Mouse (Mus musculus): Measurements from ENCODE around the gene Slc2a2.

The Slc2a2 gene

DNA sequence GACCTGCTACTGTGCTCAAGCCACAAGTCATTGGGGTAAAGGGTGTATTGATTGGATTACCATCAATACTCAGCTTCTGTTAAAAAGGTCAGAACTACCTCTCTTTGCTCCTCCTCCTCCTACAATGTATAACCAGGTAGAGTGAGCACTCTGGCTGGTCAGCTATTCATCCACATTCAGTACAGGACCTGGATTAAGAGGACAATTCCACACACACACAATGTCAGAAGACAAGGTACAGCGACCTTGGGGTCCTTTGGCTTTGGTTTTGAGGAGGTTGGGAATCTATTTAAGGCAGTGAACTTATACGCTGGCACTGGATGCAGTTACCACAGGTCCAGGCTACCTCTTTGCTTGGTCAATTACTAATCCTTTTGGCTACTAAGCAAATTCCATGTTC, at the start of gene Slc2a2:
Gene Slc2a2 (plus strand): TSS at position 107 of the 400 bp plus-strand sequence.
- no peak for DNase-seq (ENCODE audit: low read depth, low spot score)

DNA sequence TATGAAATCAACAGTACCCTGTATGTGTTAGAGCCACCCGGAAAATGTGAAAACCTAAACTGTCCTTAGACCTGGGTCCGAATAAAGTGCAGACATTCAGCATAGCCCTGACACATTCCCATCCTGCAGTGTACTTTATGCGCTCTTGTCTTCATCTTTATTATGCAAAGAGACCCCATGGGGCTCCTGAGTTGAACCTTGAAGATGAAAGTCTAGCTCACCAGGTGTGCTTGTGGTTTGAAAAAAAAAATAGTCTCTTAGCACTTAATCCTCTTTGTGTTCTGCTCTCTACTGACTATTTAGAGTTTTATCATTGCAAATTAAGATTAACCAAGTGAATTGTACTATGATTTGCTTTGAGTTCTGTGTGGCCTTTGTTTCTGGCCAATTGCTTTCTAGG, 45.1 kb upstream of the Slc2a2 start:
- DNase-seq (ENCODE audit: low read depth, low spot score): no peak

DNA sequence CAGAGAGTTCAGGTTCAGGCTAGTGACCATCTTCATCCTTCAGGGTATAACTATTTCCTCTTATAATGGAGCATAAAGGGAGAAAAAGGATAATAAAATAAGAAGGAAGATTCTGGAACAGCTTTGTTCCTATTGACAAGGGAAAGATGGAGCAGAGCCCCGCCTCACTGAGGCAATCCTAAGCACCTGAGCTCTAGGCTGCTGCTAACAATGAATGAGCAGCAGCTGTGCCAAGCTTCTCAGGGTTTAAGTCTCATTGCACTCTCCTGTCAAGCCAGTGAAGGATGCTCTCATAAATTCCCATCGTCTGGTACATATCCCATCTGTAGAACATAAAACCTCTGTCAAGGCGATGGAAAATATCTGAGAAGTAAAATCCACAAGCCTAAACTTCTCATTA, 44.7 kb upstream of the Slc2a2 start:
- DNase-seq (ENCODE audit: low read depth, low spot score): no peak

DNA sequence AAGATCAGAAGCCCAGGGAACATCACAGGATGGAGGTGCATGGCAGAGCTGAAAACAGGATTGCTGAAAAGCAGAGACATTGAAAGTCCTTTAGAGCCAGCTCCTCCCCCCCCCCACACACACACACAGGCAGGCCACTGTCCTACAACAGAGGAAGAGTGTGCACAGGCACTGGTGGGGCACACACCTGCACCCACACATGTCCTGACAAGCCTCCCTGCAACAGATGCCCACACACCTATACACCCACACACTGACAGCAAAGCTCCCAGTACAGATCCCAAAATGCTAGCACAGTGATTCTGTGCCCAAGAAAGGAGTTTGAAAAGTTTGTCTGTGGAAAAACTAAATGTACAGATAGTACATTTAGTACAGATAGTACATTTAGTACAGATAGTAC, 43.0 kb upstream of the Slc2a2 start:
- DNase-seq (ENCODE audit: low read depth, low spot score): no peak

- no peak for DNase-seq (ENCODE audit: low read depth, low spot score)
Measured at GRCm38 (mm10) chr3:28658349-28658748, 39.4 kb upstream of the Slc2a2 start.

DNA sequence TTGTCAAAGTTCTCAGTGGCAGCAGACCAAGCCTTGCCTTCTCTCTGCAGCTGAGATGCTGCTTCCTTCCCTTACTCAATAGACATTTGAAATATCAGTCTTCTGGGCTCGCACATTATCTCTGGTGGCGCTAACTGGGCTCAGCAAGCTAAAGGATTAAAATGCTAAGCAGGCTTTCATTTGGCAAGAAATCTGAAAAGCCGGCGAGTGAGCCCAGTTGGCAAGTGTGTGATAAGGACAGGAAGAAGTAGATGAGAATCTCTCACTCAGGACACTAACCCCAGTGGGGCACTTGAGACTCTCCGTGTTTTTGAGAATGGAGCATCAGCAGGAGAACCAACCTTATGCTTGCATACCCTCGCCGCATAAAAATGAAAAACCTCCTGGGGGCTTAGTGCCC, 16.9 kb upstream of the Slc2a2 start:
- no peak for DNase-seq (ENCODE audit: low read depth, low spot score)

DNA sequence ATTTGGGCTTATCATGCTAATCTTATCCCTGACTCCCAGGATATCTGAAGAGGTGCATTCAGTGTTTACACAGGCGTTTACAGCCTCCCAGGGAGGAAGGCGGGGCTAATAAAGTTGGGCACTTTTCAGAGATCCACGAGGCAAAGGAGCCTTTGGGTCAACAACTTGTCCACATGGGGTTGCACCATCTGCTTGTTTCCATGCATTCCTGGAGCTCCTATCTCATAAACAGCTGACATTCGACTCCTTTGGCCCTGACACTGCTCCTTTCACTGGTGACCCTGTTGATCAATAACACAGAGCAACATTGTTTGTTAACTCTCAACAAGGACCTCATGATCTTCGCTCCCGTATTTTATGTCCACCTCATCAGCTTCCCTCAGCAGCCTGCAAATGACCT, 15.8 kb upstream of the Slc2a2 start:
- no peak for DNase-seq (ENCODE audit: low read depth, low spot score)

- no peak for DNase-seq (ENCODE audit: low read depth, low spot score)
Measured at GRCm38 (mm10) chr3:28682411-28682810, 15.3 kb upstream of the Slc2a2 start.

GRCm38 (mm10) chr3:28685510-28685909, 12.2 kb upstream of the Slc2a2 start:
- no peak for DNase-seq (ENCODE audit: low read depth, low spot score)

DNA sequence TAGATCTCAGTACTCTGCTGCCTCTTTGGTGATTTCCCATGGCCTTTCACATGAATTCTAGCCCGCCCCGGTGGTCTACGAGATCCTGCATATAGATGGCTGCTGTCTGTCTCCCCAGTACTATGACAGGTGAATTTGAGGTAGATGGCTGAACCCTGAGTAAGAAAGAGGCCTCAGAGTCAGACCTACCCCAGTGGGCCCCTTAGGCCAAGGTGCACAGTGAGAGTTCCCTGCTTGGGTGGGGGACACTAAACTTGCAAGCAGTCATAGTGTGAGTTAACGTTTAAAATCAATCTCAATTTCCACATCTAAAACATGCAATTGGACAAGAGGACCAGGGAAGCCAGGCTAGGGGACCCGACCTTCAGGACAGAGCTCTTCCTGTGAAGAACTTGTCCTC, 2.9 kb upstream of the Slc2a2 start:
- no peak for DNase-seq (ENCODE audit: low read depth, low spot score)

DNA sequence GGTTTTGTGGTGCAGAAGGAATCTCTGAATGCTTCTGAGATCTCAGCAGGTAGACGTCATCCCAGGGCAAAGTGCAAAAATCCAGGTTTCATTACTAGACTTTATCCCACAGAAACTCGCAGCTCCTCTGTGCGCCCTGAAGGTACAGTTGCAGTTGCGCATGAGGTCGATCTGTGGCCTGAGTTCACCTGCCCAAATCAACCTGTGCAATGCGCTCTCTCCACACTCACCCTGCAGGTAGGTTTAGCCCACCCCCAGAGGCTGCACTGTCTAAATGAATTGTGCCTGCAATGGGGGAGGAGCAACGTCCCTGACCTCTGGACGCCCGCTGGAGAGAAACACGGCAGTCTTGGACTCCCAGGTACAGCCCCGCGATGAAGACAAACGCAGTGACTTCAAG, 2.1 kb upstream of the Slc2a2 start:
- no peak for DNase-seq (ENCODE audit: low read depth, low spot score)

DNA sequence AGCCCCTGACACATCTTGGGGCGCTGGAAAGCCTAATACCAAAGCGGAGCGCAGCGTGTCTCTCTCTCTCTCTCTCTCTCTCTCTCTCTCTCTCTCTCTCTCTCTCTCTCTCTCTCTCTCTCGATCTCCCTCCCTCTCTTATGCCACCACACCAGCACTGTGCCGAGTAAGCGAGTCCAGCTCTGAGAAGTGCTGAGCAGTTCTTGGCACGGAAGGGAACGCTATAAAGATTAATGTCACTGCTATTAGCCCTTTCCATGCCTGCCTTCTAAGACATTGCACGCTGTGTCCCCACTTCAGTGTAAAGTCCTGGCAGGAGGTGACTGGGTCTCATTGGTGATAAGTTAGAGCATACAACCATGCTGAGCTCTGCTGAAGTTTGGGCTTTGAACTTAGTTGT, 1.5 kb upstream of the Slc2a2 start:
- DNase-seq (ENCODE audit: low read depth, low spot score): no peak

GRCm38 (mm10) chr3:28699601-28700000, 1.9 kb downstream of the Slc2a2 start:
- no peak for DNase-seq (ENCODE audit: low read depth, low spot score)

- DNase-seq (ENCODE audit: low read depth, low spot score): peak; percentile 32
Measured at GRCm38 (mm10) chr3:28705522-28706137, 7.9 kb downstream of the Slc2a2 start.

GRCm38 (mm10) chr3:28706736-28707135, 9.0 kb downstream of the Slc2a2 start:
- no peak for DNase-seq (ENCODE audit: low read depth, low spot score)

- DNase-seq (ENCODE audit: low read depth, low spot score): peak; percentile 72
Measured at GRCm38 (mm10) chr3:28709740-28710139, 12.0 kb downstream of the Slc2a2 start.

GRCm38 (mm10) chr3:28713913-28714698, 16.4 kb downstream of the Slc2a2 start:
- DNase-seq (ENCODE audit: low read depth, low spot score): no peak

DNA sequence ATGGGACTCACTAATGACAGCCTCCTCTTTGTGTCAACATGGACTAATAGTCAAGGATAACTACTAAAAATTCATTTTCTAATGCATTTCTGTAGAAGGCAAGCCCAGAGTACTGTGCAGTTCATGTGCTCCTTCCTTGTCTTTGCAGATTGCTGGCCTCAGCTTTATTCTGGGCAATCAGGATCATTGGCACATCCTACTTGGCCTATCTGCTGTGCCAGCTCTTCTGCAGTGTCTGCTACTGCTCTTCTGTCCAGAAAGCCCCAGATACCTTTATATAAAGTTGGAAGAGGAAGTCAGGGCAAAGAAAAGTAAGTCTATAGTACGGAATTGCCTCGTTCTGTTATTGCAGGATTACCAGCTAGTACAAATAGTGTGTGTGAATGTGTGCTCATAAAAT, 20.8 kb downstream of the Slc2a2 start:
- DNase-seq (ENCODE audit: low read depth, low spot score): no peak

- DNase-seq (ENCODE audit: low read depth, low spot score): no peak
Measured at GRCm38 (mm10) chr3:28721218-28721617, 23.5 kb downstream of the Slc2a2 start.

DNA sequence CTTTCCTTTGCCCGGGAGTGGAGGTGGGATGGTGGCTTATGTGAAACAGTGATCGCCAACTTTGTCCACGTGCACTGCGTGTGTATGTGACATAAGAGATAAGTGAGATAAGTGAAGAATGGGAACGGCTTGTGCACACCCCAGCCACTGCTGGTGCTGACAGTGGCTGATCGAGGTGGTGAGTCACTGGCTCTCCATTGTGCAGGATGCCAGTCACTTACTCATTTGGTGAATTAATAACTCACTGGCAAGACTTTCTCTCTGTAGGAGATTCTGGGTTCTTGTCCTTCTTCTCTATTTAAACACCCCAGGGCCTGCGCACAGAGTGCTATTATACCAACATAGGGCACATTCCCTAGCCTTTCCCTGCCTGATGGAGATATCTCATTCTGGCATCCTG, 24.1 kb downstream of the Slc2a2 start:
- DNase-seq (ENCODE audit: low read depth, low spot score): no peak

GRCm38 (mm10) chr3:28722531-28722930, 24.8 kb downstream of the Slc2a2 start:
- no peak for DNase-seq (ENCODE audit: low read depth, low spot score)

DNA sequence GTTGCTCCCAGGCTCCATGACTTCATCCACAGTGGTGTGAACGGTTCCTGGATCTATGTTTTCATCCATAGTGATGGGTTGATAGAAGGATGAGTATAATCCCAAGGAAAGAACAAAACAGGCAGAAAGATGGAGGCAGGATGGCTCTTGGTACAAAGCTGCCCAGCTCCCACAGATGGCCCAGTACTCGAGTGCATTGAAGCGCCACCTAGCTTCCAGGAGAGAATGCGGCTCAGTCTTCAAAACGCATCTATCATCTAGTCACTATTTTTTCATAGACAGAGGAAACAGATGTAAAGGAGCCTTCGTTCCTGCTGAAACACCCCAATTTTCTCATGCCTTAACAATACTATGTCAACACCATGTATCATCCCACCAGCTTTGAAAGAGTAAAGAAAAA, 25.8 kb downstream of the Slc2a2 start:
- no peak for DNase-seq (ENCODE audit: low read depth, low spot score)

DNA sequence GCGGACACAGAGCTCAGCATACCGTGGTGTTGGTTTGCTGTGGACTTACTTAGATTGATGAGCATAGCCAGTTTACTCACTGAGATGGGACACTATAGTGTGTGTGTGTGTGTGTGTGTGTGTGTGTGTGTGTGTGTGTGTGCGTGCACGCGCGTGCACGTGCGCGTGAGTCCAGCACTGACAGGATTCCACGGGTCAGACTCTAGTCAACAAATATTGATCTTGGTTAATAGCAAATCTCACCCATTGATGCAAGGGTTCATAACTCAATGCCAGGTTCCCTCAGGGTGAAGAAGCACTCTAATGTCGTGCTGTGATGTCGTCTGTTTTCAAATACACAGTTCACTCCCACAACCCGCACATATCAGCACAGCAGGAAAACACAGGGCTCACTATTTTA, 27.5 kb downstream of the Slc2a2 start:
- no peak for DNase-seq (ENCODE audit: low read depth, low spot score)

All from CD4-positive, CD25-positive, alpha-beta regulatory T cell, adult 2 months (primary cell).